Mouse (Mus musculus) fibroblast of lung, adult 2 months (primary cell): ENCODE data around the gene Sh3pxd2a.

Source experiments
- DNase-seq: peaks from one replicate; pipeline ENCODE4 v3.0.0-alpha.2; 2011; ENCODE audit warnings: low read depth

Sh3pxd2a gene

GRCm38 (mm10) chr19:47436236-47436635 is 28.0 kb downstream of the Sh3pxd2a start:
- no peak for DNase-seq

GRCm38 (mm10) chr19:47434655-47435054 is 29.5 kb downstream of the Sh3pxd2a start:
- no peak for DNase-seq

- DNase-seq, result no peak
Observed at GRCm38 (mm10) chr19:47432339-47432738, 31.9 kb downstream of the Sh3pxd2a start.

- no peak for DNase-seq
Observed at GRCm38 (mm10) chr19:47431189-47431931, 32.8 kb downstream of the Sh3pxd2a start.

GRCm38 (mm10) chr19:47430160-47430559 is 34.0 kb downstream of the Sh3pxd2a start:
- DNase-seq, result no peak

GRCm38 (mm10) chr19:47429245-47429644 is 35.0 kb downstream of the Sh3pxd2a start:
- no peak for DNase-seq

DNA sequence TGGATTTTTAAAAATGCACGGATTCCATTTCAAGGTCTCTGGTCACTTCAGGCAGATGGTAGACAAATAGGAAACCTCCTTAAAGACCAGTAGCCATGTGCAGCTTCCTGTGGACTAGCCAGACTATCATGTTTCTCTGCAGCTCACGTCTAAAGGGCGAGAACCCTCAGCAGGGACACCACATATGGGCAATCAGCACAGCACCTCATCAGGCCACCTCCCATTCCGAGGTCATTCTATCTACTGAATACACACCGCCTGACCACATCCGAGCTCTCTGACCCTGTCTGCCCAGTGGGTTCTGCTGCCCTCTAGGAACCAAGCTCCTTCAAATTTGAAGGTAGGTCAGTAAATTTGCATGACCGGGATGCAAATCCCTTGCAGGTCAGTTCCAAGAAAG is 35.4 kb downstream of the Sh3pxd2a start:
- no peak for DNase-seq

DNA sequence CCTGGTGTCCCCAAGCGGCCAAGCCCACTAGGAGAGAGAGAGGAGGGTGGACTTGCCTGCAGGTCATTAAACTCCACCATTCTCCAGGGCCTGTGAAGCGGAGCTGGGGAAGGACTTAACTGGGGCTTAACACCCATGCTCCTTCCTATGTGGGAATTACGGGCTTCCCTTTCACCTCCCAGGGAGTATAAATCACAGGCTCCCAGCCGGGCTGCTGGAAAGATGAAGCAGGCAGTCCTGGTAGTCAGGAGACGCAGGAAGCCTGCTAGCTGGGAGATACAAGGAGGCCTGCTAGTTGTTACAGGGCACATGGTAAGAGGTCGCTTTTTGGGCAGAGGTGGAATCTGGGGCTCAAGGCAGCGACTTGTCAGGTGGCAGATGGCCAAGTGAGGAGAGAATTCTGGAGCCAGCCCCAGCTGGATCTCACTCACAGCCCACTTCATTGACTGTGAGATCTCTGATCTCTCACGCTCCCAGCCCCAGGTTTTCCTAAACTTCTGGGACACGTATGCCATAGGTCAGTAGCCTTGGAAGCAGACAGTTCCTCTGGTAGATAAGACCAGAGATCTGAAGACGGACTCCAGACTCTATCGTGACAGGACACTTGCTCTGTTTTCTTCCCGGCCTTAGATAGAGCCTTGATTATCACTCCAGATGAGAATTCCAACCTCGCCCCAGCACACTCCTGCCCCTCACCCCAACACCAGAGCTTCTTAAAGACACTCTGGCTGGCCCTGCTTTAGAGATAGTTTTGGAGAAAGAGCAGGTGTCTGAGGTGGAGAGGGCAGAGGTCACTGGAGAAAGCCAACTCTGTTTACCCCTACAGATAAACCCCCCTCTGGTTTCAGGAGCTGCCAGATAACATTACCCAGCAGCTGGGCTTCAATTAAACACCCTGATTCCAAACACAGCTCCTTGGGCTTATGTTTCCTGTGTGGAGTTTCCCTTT is 36.1 kb downstream of the Sh3pxd2a start:
- no peak for DNase-seq

DNA sequence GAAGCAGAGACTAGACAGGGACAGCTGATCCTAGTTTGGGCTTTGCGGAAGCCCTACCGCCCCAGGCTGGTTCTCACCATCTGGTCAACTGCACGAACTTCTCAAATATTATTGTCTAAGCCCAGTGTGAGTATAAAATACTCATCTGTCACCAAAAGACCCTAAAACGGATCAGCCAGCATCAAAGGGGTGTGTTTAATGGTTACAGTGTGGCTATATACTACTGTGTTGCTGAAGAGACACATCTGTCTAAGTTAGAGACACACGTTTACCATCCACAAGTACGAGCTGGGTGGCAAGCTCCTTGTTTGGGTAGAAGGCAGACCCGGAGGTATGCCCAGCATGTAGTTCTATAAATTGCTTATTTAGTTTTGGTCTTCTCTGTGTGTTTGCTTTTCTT is 40.6 kb downstream of the Sh3pxd2a start:
- DNase-seq, result no peak

DNA sequence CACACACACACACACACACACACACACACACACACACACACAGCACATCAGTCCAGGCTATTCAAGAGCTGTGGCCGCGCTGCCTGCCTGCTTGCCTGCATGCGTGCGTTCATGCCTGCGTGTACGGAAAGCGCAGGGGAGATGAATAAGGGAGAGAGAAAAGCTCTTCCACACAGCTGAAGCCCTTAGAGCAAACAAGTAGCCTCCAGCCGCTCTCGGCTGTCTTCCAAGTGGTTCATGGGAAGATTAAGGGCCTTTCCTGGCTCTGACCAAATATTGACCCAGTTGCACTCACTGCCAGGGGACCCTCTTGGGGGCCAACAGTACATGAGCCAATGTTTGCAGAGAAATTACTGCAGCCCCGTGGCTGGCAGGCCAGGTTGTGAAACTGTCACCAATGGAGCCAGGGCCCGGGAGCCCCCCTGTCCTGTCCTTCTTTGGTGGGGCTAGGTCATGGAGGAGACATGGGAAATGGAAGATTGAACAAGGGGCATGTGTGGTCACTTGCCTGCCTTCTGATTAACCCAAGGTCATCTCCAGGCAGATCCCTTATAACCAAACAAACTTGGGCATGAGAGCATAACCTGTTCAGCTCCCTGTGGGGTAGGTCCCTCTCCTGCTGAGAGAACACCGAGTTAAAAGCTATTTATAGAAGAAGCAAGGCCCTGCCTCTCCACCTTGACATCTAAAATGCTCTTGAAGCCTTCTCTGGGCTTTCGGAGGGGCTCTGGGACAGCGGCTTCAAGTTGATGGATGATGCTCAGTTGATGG is 42.9 kb downstream of the Sh3pxd2a start:
- DNase-seq, result no peak

- no peak for DNase-seq
Observed at GRCm38 (mm10) chr19:47420539-47420938, 43.7 kb downstream of the Sh3pxd2a start.

GRCm38 (mm10) chr19:47419208-47419607 is 45.0 kb downstream of the Sh3pxd2a start:
- DNase-seq, result no peak

DNA sequence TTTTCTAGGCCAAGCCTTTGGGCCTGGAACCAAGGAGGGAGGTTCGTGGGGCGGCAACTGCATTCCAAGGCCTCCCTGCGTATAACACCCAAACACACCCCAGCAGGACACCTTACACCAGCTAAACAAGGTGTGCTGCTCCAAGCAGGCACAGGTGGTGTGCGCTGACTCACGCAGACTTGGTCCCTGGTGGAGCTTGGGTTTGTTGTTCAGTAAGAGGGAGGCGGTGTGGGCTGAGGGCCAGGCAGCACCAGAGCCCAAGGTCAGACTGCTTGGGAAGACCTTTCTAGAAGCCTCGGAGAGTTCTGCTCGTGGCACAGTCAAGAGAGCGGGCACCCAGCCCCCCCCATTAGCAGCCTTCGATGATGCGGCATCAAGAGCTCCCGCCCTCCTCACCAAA is 48.0 kb downstream of the Sh3pxd2a start:
- DNase-seq, result no peak

- no peak for DNase-seq
Observed at GRCm38 (mm10) chr19:47414142-47414905, 49.9 kb downstream of the Sh3pxd2a start.

GRCm38 (mm10) chr19:47413458-47414005 is 50.7 kb downstream of the Sh3pxd2a start:
- DNase-seq, result no peak

DNA sequence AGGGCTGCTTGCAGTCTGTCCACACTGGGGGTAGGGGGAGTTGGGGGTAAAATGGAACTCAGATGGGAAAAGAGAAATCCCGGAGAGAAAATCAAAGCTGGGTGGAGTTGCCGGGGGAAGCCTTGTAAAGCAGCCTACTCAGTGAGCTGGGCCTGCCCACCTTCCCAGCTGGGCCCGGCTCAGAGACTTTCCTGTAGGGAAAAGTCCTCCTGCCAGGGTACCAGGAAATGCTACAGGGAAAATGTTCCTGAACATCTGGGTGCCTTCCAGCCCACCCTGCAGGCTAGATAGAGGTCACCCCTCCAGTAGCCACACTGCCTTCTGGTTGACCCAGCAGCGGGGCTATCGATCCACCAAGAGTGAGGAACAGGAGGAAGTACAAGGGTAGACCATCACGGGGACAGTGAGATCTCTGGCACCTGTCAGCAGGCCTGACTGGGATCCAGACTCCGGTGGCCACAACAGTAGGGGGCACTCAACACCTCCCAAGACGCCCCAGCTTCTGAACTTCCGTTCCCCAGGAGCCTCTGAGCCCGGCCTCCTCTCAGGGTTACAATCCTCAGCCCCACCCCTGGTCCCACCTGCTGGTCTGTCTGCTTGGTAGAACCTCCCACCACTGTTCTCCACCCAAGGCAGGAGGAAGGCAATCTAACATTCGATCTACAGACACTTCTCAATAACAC is 51.5 kb downstream of the Sh3pxd2a start:
- DNase-seq, result no peak

GRCm38 (mm10) chr19:47410301-47410700 is 53.9 kb downstream of the Sh3pxd2a start:
- DNase-seq, result no peak

- DNase-seq, result no peak
Observed at GRCm38 (mm10) chr19:47409142-47409541, 55.1 kb downstream of the Sh3pxd2a start.

DNA sequence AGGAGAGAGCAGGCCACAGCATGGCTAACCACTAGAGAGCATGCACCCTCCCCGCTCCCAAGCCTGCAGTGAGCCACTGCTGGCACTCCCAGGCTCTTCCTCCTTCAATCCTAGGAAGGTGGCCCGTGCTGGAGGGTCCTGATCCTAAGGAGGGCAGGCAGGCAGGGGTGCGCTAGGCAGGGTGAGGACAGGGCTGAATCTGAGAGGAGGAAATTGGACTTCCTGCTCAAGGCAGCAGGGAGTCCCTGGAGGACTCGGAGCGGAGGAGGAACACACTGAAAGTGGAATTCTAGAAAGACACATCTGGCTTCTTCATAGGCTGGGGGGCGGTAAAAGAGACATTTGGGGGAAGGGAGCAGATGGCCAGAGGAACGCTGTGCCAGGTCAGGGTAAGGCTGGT is 55.5 kb downstream of the Sh3pxd2a start:
- no peak for DNase-seq

GRCm38 (mm10) chr19:47407332-47407731 is 56.9 kb downstream of the Sh3pxd2a start:
- no peak for DNase-seq

DNA sequence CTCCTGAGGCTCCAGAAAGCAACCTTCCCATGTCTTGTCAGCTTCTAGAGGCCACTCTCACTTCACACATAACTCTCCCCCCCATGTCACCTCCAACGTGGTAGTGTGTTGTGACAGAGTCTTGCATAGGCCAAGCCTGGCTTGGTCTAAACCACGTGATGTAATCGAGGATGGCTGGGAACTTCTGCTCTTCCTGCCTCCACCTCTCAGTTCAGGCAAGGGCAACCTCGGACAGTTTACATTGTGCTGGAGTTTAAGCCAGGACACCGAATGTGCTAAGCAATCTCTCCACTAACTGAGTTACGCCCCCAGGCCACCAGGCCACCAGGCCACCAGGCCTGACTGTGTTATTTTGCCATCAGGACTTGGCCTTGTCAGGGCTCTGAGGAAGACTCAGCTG is 57.7 kb downstream of the Sh3pxd2a start:
- no peak for DNase-seq
